Mouse (Mus musculus) heart, postnatal 0 days (tissue): ENCODE data around the gene Myh11.

Experiments
- CTCF ChIP-seq: IDR thresholded peaks from 2 replicates; pipeline ENCODE4 v1.5.1; 2016; ENCODE audit warnings: antibody characterized with exemption, control low read depth, low read depth
- EP300 ChIP-seq: IDR thresholded peaks from 2 replicates; pipeline ENCODE4 v1.6.1; 2016; ENCODE audit warnings: antibody characterized with exemption, low read depth

GRCm38 (mm10) chr16:14158936-14159745, 132.0 kb downstream of the Myh11 start:
- TF ChIP-seq CTCF, result peak; percentile 35
- TF ChIP-seq EP300, result peak; percentile 78
